Mouse (Mus musculus): ENCODE results near the gene Smpd1. TPM values are rescaled to one million over a fixed set of nuclear protein-coding genes. Genes with fewer than 3 reads are reported as not detected.

Gene Smpd1
- polyA plus RNA-seq, 1 experiment, result 4.0 TPM

- peaks cover 3% of the 10 kb centered on the region for H3K4me1 ChIP-seq (ENCODE audit: control insufficient read depth, insufficient read depth, low read length)
- TF ChIP-seq POLR2A (IDR thresholded peaks at IDR 0.05; ENCODE audit: control insufficient read depth, low read depth, low read length) (0 out of 2 replicates have a peak, but pooled peaks have one; percentile 22), CTCF (IDR thresholded peaks at IDR 0.05; ENCODE audit: control insufficient read depth, insufficient read depth, insufficient replicate concordance, low read depth, low read length) (no peak)
- no peaks in the 10 kb centered on the region for H3K27me3 ChIP-seq (ENCODE audit: control insufficient read depth, insufficient read depth, low read length)
- H3K27ac ChIP-seq (ENCODE audit: control insufficient read depth, insufficient read depth, low read depth, low read length), result peak within 1 kb of the TSS; percentile 70
- no peaks in the 10 kb centered on the region for H3K36me3 ChIP-seq (ENCODE audit: control insufficient read depth, insufficient read depth, low read length)
- H3K4me3 ChIP-seq (ENCODE audit: control insufficient read depth, low read depth, low read length), result peak within 1 kb of the TSS; percentile 93
Observed at GRCm38 (mm10) chr7:105581094-105581703, 27.0 kb downstream of the Smpd1 start, which contains the start of gene Apbb1. TSS of gene Apbb1 (minus strand) at chr7:105581653.

- Histone ChIP-seq H3K27me3 (ENCODE audit: control insufficient read depth, insufficient read depth, low read length) (no peaks in the 10 kb centered on the region), H3K4me1 (ENCODE audit: control insufficient read depth, insufficient read depth, low read length) (peaks cover 3% of the 10 kb centered on the region), H3K27ac (ENCODE audit: control insufficient read depth, insufficient read depth, low read depth, low read length) (no peak overlapping the region), H3K36me3 (ENCODE audit: control insufficient read depth, insufficient read depth, low read length) (no peaks in the 10 kb centered on the region), H3K4me3 (ENCODE audit: control insufficient read depth, low read depth, low read length) (no peak overlapping the region)
- no peak for TF ChIP-seq CTCF (IDR thresholded peaks at IDR 0.05; ENCODE audit: control insufficient read depth, insufficient read depth, insufficient replicate concordance, low read depth, low read length)
- TF ChIP-seq POLR2A (IDR thresholded peaks at IDR 0.05; ENCODE audit: control insufficient read depth, low read depth, low read length), result no peak
Observed at GRCm38 (mm10) chr7:105581959-105582358, 27.8 kb downstream of the Smpd1 start.

- Histone ChIP-seq H3K4me3 (ENCODE audit: control insufficient read depth, low read depth, low read length) (no peak overlapping the region), H3K4me1 (ENCODE audit: control insufficient read depth, insufficient read depth, low read length) (no peaks in the 10 kb centered on the region), H3K27me3 (ENCODE audit: control insufficient read depth, insufficient read depth, low read length) (no peaks in the 10 kb centered on the region), H3K27ac (ENCODE audit: control insufficient read depth, insufficient read depth, low read depth, low read length) (no peak overlapping the region), H3K36me3 (ENCODE audit: control insufficient read depth, insufficient read depth, low read length) (no peaks in the 10 kb centered on the region)
- TF ChIP-seq POLR2A (IDR thresholded peaks at IDR 0.05; ENCODE audit: control insufficient read depth, low read depth, low read length) (no peak), CTCF (IDR thresholded peaks at IDR 0.05; ENCODE audit: control insufficient read depth, insufficient read depth, insufficient replicate concordance, low read depth, low read length) (no peak)
Observed at GRCm38 (mm10) chr7:105588325-105588912, 34.3 kb downstream of the Smpd1 start.

GRCm38 (mm10) chr7:105590097-105590496, 35.9 kb downstream of the Smpd1 start:
- no peaks in the 10 kb centered on the region for H3K27me3 ChIP-seq (ENCODE audit: control insufficient read depth, insufficient read depth, low read length)
- no peak overlapping the region for H3K4me3 ChIP-seq (ENCODE audit: control insufficient read depth, low read depth, low read length)
- H3K4me1 ChIP-seq (ENCODE audit: control insufficient read depth, insufficient read depth, low read length), result no peaks in the 10 kb centered on the region
- TF ChIP-seq POLR2A (IDR thresholded peaks at IDR 0.05; ENCODE audit: control insufficient read depth, low read depth, low read length) (no peak), CTCF (IDR thresholded peaks at IDR 0.05; ENCODE audit: control insufficient read depth, insufficient read depth, insufficient replicate concordance, low read depth, low read length) (no peak)
- no peak overlapping the region for H3K27ac ChIP-seq (ENCODE audit: control insufficient read depth, insufficient read depth, low read depth, low read length)
- no peaks in the 10 kb centered on the region for H3K36me3 ChIP-seq (ENCODE audit: control insufficient read depth, insufficient read depth, low read length)

- TF ChIP-seq CTCF (IDR thresholded peaks at IDR 0.05; ENCODE audit: control insufficient read depth, insufficient read depth, insufficient replicate concordance, low read depth, low read length) (peak; percentile 55; the same call in 1 of the 2 replicates), POLR2A (IDR thresholded peaks at IDR 0.05; ENCODE audit: control insufficient read depth, low read depth, low read length) (no peak)
- H3K4me1 ChIP-seq (ENCODE audit: control insufficient read depth, insufficient read depth, low read length), result no peaks in the 10 kb centered on the region
- H3K27me3 ChIP-seq (ENCODE audit: control insufficient read depth, insufficient read depth, low read length), result no peaks in the 10 kb centered on the region
- H3K36me3 ChIP-seq (ENCODE audit: control insufficient read depth, insufficient read depth, low read length), result no peaks in the 10 kb centered on the region
- no peak overlapping the region for H3K4me3 ChIP-seq (ENCODE audit: control insufficient read depth, low read depth, low read length)
- no peak overlapping the region for H3K27ac ChIP-seq (ENCODE audit: control insufficient read depth, insufficient read depth, low read depth, low read length)
Observed at GRCm38 (mm10) chr7:105602860-105603623, 48.9 kb downstream of the Smpd1 start.

Other genes starting within 250 kb of the Smpd1 start
- not detected in 2 replicates for gene Olfr689, start 243.2 kb upstream of the Smpd1 start, polyA plus RNA-seq (2012; rRNA removed)
- gene Olfr690, start 220.3 kb upstream of the Smpd1 start, polyA plus RNA-seq (2012; rRNA removed), result 0.21 and 0.71 TPM in 2 replicates
- gene Olfr691, start 212.1 kb upstream of the Smpd1 start, polyA plus RNA-seq (2012; rRNA removed), result 0.82 and 0.93 TPM in 2 replicates
- gene Olfr692, start 186.1 kb upstream of the Smpd1 start, polyA plus RNA-seq (2012; rRNA removed), result not detected in 2 replicates
- gene Gm5901, start 179.3 kb upstream of the Smpd1 start, polyA plus RNA-seq (2012; rRNA removed), result 188 and 217 TPM in 2 replicates
- 73.7 and 76.9 TPM in 2 replicates for gene Fam160a2, start 154.3 kb upstream of the Smpd1 start, polyA plus RNA-seq (2012; rRNA removed)
- gene Cnga4, start 149.8 kb upstream of the Smpd1 start, polyA plus RNA-seq (2012; rRNA removed), result 7.9 and 8.3 TPM in 2 replicates
- 0.07 and 0.12 TPM in 2 replicates for gene Cckbr, start 128.6 kb upstream of the Smpd1 start, polyA plus RNA-seq (2012; rRNA removed)
- gene Cavin3, start 72.1 kb upstream of the Smpd1 start, polyA plus RNA-seq (2012; rRNA removed), result 2.0 and 4.9 TPM in 2 replicates
- 33.9 and 37.4 TPM in 2 replicates for gene Apbb1, start 27.3 kb downstream of the Smpd1 start, polyA plus RNA-seq (2012; rRNA removed)
- 0.30 and 0.36 TPM in 2 replicates for gene Hpx, start 45.8 kb downstream of the Smpd1 start, polyA plus RNA-seq (2012; rRNA removed)
- gene Trim3, start 79.2 kb downstream of the Smpd1 start, polyA plus RNA-seq (2012; rRNA removed), result 4.6 and 5.1 TPM in 2 replicates
- 73.6 and 76.1 TPM in 2 replicates for gene Timm10b, start 85.7 kb downstream of the Smpd1 start, polyA plus RNA-seq (2012; rRNA removed)
- 12.4 and 12.5 TPM in 2 replicates for gene Arfip2, start 86.1 kb downstream of the Smpd1 start, polyA plus RNA-seq (2012; rRNA removed)
- gene Gm45799, start 86.2 kb downstream of the Smpd1 start, polyA plus RNA-seq (2012; rRNA removed), result 52.1 and 76.2 TPM in 2 replicates
- 31.7 and 31.9 TPM in 2 replicates for gene Dnhd1, start 96.5 kb downstream of the Smpd1 start, polyA plus RNA-seq (2012; rRNA removed)
- 42.9 and 44.0 TPM in 2 replicates for gene Ilk, start 182.2 kb downstream of the Smpd1 start, polyA plus RNA-seq (2012; rRNA removed)
- 2.1 and 2.4 TPM in 2 replicates for gene Rrp8, start 183.0 kb downstream of the Smpd1 start, polyA plus RNA-seq (2012; rRNA removed)
- 472 and 503 TPM in 2 replicates for gene Taf10, start 190.0 kb downstream of the Smpd1 start, polyA plus RNA-seq (2012; rRNA removed)
- gene Tpp1, start 197.9 kb downstream of the Smpd1 start, polyA plus RNA-seq (2012; rRNA removed), result 9.9 and 10.5 TPM in 2 replicates
- gene Dchs1, start 233.3 kb downstream of the Smpd1 start, polyA plus RNA-seq (2012; rRNA removed), result 3.2 and 5.5 TPM in 2 replicates

All from testis, adult 2 months (tissue).